In genomic region chr19:42518620-42519310, GRCm38 (mm10) we compare ENCODE assay signal across 8 mouse cellular contexts. TPM values are rescaled to one million over a fixed set of nuclear protein-coding genes. Genes with fewer than 3 reads are reported as not detected.
DNase-seq lines count a peak whose midpoint lies in the region; ATAC-seq lines count a peak whose summit lies in the region.

Gene R3hcc1l, plus strand, starts transcription at chr19:42518759.

- H3K36me3 ChIP-seq in forebrain, embryonic 10.5 days (replicated peaks) = no peaks in the 10 kb centered on the region
- no peaks in the 10 kb centered on the region for H3K36me3 ChIP-seq in heart, embryonic 16.5 days (ENCODE audit: control insufficient read depth, insufficient read depth)
- H3K36me3 ChIP-seq in liver, embryonic 15.5 days (replicated peaks) = no peaks in the 10 kb centered on the region
- no peaks in the 10 kb centered on the region for H3K36me3 ChIP-seq in neural tube, embryonic 12.5 days

- H3K27me3 ChIP-seq in forebrain, embryonic 10.5 days (ENCODE audit: poor library complexity, severe bottlenecking) = no peaks in the 10 kb centered on the region
- H3K27me3 ChIP-seq in heart, embryonic 16.5 days (ENCODE audit: control insufficient read depth, insufficient read depth, low read length) = 0 out of 2 replicates have a peak, but pooled peaks cover 3% of the 10 kb centered on the region
- H3K27me3 ChIP-seq in liver, embryonic 15.5 days = peaks cover 10% of the 10 kb centered on the region; the same call in 1 of the 2 replicates
- no peaks in the 10 kb centered on the region for H3K27me3 ChIP-seq in neural tube, embryonic 12.5 days (replicated peaks)

- WGBS in forebrain, embryonic 10.5 days = under 1% methylated on average over 59 of the region's 59 CpGs
- under 1% methylated on average over 59 of the region's 59 CpGs for WGBS in heart, embryonic 16.5 days
- under 1% methylated on average over 59 of the region's 59 CpGs for WGBS in liver, embryonic 15.5 days (ENCODE audit: insufficient replicate concordance)
- WGBS in neural tube, embryonic 12.5 days = under 1% methylated on average over 59 of the region's 59 CpGs

- H3K9ac ChIP-seq in heart, embryonic 16.5 days (ENCODE audit: low read length) = peak within 1 kb of the TSS; percentile 86
- H3K9ac ChIP-seq in liver, embryonic 15.5 days = peak within 1 kb of the TSS; percentile 93
- peak within 1 kb of the TSS; percentile 74 for H3K9ac ChIP-seq in neural tube, embryonic 12.5 days

- peak; percentile 94 to 97 for DNase-seq in CD8-positive naive resting alpha-beta T cell, adult 2 months (ENCODE audit: low read depth in 2 of 2, low spot score in 2 of 2)
- DNase-seq in c-Kit-positive CD71-negative TER-119-negative erythroid progenitor cells, embryonic 14.5 days (ENCODE audit: low read depth) = peak; percentile 87
- DNase-seq in forebrain, embryonic 10.5 days (ENCODE audit: extremely low spot score, low spot score) = peak; percentile 91
- DNase-seq in kidney, postnatal 36 days = peak; percentile 96 to 99
- peak; percentile 85 for DNase-seq in telencephalon, adult 2 months (ENCODE audit: low read depth, low spot score)

- H3K9me3 ChIP-seq in forebrain, embryonic 10.5 days = no peaks in the 10 kb centered on the region
- H3K9me3 ChIP-seq in heart, embryonic 16.5 days (replicated peaks; ENCODE audit: control insufficient read depth, low read length) = no peaks in the 10 kb centered on the region
- no peaks in the 10 kb centered on the region for H3K9me3 ChIP-seq in liver, embryonic 15.5 days (replicated peaks)
- H3K9me3 ChIP-seq in neural tube, embryonic 12.5 days = no peaks in the 10 kb centered on the region

- H3K4me3 ChIP-seq in forebrain, embryonic 10.5 days = peak within 1 kb of the TSS; percentile 91
- H3K4me3 ChIP-seq in heart, embryonic 16.5 days (ENCODE audit: low read length) = peak within 1 kb of the TSS; percentile 93
- H3K4me3 ChIP-seq in liver, embryonic 15.5 days (replicated peaks) = peak within 1 kb of the TSS; percentile 86
- H3K4me3 ChIP-seq in neural tube, embryonic 12.5 days = peak within 1 kb of the TSS; percentile 91

- peaks cover 20% of the 10 kb centered on the region for H3K4me1 ChIP-seq in forebrain, embryonic 10.5 days
- peaks cover 12% of the 10 kb centered on the region for H3K4me1 ChIP-seq in heart, embryonic 16.5 days (ENCODE audit: control insufficient read depth, insufficient read depth, low read length)
- peaks cover 32% of the 10 kb centered on the region for H3K4me1 ChIP-seq in liver, embryonic 15.5 days (replicated peaks)
- peaks cover 7% of the 10 kb centered on the region; the same call in 1 of the 2 replicates for H3K4me1 ChIP-seq in neural tube, embryonic 12.5 days

- H3K27ac ChIP-seq in forebrain, embryonic 10.5 days = peak within 1 kb of the TSS; percentile 94
- H3K27ac ChIP-seq in heart, embryonic 16.5 days (ENCODE audit: low read length) = peak within 1 kb of the TSS; percentile 87
- peak within 1 kb of the TSS; percentile 82 for H3K27ac ChIP-seq in liver, embryonic 15.5 days (replicated peaks)
- no peak within 1 kb of the TSS for H3K27ac ChIP-seq in neural tube, embryonic 12.5 days

- peak within 1 kb of the TSS; percentile 93 for H3K4me2 ChIP-seq in heart, embryonic 16.5 days (ENCODE audit: low read depth, low read length)
- H3K4me2 ChIP-seq in liver, embryonic 15.5 days = peak within 1 kb of the TSS; percentile 74
- H3K4me2 ChIP-seq in neural tube, embryonic 12.5 days (replicated peaks) = peak within 1 kb of the TSS; percentile 82

- ATAC-seq in heart, embryonic 16.5 days (replicated peaks; ENCODE audit: extremely low read depth, insufficient read depth, low FRiP score) = peak; percentile 96
- ATAC-seq in liver, embryonic 15.5 days (ENCODE audit: insufficient read depth) = peak; percentile 95
- peak; percentile 95 for ATAC-seq in neural tube, embryonic 12.5 days (ENCODE audit: low FRiP score, low read depth)

RNA-seq across cellular contexts. Expression of gene R3hcc1l, which starts in this region (rescaled TPM):
- polyA plus RNA-seq in forebrain, embryonic 10.5 days (2016; fragmentation: Nextera tagmentation; extraction: Ambion mirVana) = 20.0 and 22.2 TPM in 2 replicates
- polyA plus RNA-seq in heart, embryonic 16.5 days (2015; fragmentation: Nextera tagmentation; extraction: Ambion mirVana) = 13.7 and 14.3 TPM in 2 replicates
- polyA plus RNA-seq in liver, embryonic 15.5 days (2015; fragmentation: Nextera tagmentation; extraction: Ambion mirVana) = 9.5 and 10.0 TPM in 2 replicates
- 19.0 and 22.5 TPM in 2 replicates for polyA plus RNA-seq in neural tube, embryonic 12.5 days (2016; fragmentation: Nextera tagmentation; extraction: Ambion mirVana)
